Mouse (Mus musculus) right cerebral cortex, adult 2 months (tissue): ENCODE results near the gene Dync1h1.
A peak's percentile ranks its signal among the peaks of the same experiment; 100 is the strongest.
"Not testable (repeated sequence)": the region's sequence is repeated elsewhere in the genome, so short reads cannot be mapped to it uniquely, and the experiment has no call there.

Experiments
- DNase-seq, 2 experiments: peaks; one replicate each; pipeline ENCODE4 v3.0.0; 2021 to 2022; ENCODE audit warnings: low spot score in 2 of 2

Dync1h1 gene

DNA sequence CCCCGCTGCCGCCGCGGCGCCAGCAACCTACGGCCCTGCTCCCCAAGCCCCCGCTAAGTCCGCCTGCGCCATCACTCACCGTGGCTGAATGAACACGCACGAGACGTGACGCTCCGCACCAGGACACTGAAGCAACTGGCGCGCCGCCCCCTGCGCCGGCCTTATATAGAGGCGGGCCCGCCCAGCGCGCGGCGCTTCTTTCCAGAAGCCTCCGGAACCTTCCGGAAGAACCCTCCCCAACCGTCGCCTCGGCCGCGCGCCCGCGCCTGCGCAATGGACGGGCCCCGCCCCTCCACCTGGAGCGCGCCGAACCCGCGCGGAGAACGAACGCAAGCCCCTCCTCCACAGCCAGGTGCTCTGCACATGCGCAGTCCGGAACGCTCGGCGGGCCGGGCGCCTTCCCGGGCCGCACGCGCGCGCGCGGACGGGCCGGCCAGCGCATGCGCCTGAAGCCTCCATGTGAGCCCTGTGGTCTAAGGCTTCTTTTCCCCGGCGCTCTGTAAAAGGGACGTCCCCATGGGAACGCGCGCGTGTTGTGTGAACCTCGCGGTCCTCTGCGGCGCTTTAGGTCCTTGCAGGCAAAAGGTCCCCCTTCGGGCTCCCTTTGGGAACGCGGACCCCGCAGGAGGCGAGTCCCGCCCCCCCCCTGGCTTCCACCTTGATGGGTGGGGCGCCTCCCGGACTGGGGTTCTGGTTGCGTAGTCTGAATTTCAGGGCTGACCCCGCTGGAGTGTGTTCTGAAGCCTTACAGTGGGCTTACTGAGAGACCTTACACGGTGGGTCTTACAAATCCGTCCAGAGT, 95.1 kb downstream of the Dync1h1 start:
- peak; percentile 95 to 96 for DNase-seq

DNA sequence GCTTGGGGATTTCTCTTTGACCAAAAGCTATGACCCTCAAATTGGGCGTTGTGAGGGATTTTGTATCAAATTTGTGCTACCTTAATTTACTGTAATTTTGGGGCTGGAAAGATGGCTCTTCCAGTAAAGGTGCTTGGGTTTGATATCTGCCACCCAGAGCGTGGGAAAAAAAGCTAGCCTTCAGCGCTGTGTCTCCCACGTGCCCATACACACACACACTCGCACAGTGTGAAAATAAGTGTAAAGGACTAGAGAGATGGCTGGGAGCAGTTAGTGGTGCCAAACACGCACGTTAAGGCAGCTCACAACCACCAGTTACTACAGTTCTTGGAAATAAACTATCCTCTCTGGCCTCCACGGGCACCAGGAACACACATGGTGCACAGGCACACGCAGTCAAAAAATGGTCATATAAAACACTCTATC, 95.7 kb downstream of the Dync1h1 start:
- no peak for DNase-seq

- DNase-seq, result no peak
Measured at GRCm38 (mm10) chr12:110697457-110697856, 96.2 kb downstream of the Dync1h1 start.

DNA sequence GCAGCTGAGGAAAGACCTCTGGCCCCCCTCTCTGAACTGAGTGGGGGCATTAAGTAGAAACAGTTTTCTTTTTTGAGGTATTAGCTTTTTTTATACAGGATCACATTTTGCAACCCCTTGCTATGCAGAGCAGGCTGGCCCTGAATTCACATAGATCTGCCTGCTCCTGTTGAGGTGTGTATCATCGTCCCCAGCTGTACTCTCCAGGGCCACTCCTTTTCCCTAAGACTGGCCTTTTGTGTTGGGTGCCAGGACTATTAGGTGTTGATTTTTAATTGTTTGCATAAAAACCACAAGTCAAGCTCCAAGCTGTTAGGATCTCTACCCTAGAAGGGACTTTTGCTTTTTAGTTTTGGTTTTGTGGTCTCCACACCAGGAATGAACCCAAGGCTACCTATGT, 96.8 kb downstream of the Dync1h1 start:
- no peak for DNase-seq

DNA sequence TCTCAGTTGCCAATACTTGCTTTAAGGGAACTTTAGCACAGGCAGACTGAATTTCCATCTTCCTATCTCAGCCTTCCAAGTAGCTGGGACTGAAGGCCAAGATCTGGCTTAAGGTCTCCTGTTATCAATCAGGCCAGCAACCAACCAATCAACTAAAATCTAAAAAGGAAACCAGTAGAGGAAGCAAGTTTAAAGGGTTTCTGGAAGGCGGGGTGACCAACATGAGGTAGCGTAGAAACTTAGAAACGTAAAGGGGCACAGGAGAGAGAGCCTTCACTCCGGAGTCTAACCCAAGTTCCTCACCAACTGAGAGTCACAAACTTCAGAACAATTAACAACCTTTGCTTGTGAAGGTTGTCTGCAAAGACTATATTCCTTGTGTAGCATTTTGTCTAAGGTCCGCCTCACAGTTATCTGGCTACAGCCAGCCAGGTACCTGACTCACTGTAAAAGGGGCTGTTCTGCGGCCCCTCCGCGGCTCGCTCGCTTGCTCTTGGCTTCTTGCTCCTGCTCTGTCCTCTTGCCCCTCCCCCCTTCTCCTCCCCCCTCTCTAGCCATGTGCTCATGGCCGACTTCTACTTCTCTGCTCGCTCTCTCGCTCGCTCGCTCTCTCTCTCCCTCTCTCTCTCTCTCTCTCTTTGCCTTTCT, 97.4 kb downstream of the Dync1h1 start:
- no peak for DNase-seq

- no peak for DNase-seq
Measured at GRCm38 (mm10) chr12:110699171-110699547, 97.9 kb downstream of the Dync1h1 start.

DNA sequence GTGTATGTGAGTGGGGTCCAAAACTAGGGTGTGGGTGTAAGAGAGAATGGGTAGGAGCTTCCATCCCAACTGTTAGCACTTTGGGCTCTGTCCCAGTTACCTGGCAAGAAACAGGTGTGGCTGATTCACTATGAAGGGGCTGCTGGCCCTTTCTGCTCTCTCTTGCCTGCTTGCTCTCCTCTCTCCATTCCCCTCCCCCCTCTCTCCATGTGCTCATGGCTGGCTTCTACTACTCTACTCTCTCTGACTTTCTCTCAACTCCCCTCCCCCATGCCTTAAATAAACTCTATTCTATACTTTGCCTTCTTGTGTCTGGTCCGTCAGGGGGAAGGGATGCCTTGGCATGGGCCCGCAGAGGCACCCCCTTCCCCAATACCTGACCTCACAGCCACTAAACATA, 99.5 kb downstream of the Dync1h1 start:
- DNase-seq, result no peak

DNA sequence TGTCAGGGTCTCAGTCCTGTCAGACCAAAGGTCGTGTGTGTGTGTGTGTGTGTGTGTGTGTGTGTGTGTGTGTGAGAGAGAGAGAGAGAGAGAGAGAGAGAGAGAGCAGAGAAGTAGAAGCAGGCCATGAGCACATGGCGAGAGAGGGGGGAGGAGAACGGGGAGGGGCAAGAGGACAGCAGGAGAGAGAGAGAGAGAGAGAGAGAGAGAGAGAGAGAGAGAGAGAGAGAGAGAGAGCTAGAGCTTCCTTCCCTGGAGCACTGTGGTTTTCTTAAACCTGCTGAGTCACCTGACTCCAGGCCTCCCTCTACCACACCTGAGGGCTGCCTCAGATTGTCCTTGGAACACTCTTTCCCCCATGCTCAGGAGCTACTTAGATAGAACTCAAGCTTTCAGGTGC, 100.1 kb downstream of the Dync1h1 start:
- DNase-seq, result not testable (repeated sequence)

- DNase-seq, result no peak
Measured at GRCm38 (mm10) chr12:110702556-110702955, 101.3 kb downstream of the Dync1h1 start, which contains the start of gene Hsp90aa1. Hsp90aa1 (minus strand) TSS chr12:110702728.

GRCm38 (mm10) chr12:110703008-110703471, 101.8 kb downstream of the Dync1h1 start:
- DNase-seq, result peak; percentile 85 to 89

GRCm38 (mm10) chr12:110703682-110704081, 102.4 kb downstream of the Dync1h1 start:
- DNase-seq, result no peak

- DNase-seq, result not testable (repeated sequence)
Measured at GRCm38 (mm10) chr12:110705419-110705818, 104.2 kb downstream of the Dync1h1 start.

DNA sequence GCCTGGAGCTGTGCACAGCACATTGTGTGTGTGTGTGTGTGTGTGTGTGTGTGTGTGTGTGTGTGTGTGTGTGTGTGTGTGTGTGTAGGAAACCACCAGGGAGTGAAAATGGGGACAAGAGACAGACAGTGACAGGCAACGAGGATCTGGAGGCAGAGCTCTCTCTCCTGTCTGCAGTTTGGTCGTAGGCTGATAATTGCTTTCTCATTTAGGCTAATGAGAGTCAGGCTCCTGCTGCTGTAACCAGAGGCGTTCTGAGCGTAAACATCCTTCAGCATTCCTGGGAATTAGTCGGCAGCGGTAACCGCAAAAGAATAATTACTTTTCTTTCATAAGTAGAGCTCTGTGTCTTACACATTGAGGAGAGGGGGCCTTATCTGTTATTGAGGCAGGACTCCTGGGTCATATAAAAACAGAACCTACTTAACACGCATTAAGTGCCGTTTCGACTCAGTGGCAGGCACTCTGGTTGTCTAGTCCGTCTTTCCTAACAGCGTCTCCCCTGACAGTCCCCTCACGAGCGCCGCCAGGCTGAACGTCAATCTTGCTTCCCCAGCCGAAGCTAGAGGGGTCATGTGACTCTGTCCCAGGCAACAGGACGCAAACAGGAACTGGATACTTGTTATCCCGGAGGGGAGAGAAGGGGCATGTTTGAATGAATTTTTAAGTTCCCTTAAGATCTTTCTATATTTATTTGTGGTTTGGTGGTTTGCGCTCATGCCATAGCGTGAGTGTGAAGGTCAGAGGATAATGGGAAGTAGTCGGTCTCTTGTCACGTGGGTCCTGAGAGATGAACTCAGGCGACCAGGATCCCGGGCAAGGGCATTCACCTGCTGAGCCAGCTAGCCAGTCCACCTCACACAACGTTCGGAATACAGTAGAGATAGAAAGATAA, 105.3 kb downstream of the Dync1h1 start:
- DNase-seq, result peak in 1 of 2 experiments; percentile 29

DNA sequence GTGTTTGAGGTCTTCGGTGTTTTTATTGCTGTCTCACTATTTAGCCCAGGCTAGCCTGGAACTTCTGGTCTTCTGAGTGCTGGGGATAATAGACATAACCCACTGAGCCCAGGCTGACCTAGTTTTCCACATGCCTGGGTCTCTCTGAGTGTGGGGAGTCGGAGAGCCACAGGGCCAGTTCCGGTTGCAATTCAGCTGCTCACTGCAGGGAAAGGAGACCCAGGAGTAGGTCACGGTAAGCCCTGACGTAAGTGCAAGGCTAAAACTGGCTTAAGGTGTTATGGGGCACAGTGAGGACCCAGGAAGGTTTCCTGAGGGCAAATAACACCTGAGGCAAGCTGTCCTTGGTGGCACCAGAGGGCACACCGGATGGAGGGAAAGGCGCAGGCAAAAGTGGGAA, 106.2 kb downstream of the Dync1h1 start:
- DNase-seq, result no peak

DNA sequence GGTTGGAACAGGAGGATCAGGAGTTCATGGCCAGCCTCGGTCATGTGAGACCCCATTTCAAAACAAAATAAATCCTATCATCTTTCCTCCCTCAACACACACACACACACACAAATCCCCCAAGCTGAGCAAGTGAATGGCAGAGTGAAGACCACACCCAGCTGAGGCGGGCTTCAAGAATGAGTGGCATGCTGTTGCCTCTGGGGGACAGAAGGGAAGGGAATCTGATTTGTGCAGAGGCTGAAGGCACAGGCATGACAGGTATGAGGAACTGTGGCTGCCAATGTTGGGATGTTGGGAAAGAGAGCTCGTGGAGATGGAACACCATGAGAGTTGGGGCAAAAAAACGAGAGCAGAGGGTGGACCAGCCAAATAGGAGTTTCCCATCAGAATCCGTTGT, 110.0 kb downstream of the Dync1h1 start:
- DNase-seq, result no peak

DNA sequence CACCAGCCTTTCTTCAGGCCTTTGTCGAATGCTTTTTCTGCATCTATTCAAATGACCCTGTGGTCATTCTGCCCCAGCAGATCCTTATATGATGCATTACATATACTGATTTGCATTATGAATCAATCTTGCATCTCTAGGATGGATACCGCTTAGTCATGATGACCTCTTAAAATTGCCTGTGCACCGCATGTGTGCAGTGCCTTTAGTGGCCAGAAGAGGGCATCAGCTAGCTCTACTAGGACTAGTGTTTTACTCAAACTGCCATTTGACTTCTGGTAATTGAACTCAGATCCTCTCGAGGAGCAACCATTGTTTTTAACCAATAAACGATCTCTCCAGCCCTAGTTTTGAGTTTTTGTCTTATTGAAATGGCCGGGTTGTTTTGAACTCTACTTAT, 112.5 kb downstream of the Dync1h1 start:
- no peak for DNase-seq

- no peak for DNase-seq
Measured at GRCm38 (mm10) chr12:110714215-110714614, 113.0 kb downstream of the Dync1h1 start.

GRCm38 (mm10) chr12:110716004-110716403, 114.8 kb downstream of the Dync1h1 start:
- DNase-seq, result no peak
